In genomic region chr4:66403116-66403707, GRCm38 (mm10) we compare ENCODE assay signal across 9 mouse cellular contexts. TPM values are rescaled to one million over a fixed set of nuclear protein-coding genes. Genes with fewer than 3 reads are reported as not detected.
DNase-seq lines count a peak whose midpoint lies in the region; ATAC-seq lines count a peak whose summit lies in the region.
"Had no signal": no experiment of that assay in that cellular context is flagged by ENCODE, and none has a peak within 500 bp of the region (broad histone marks: within the 10 kb centered on the region; RNA-seq: fewer than 3 reads in every experiment).

No protein-coding gene starts in this region.

- ATAC-seq in liver, embryonic 12.5 days: no peak
- ATAC-seq in inflammation-experienced regulatory T-cells, adult 6 months: no peak

- 2% methylated on average over 22 of the region's 22 CpGs for WGBS in liver, embryonic 12.5 days (ENCODE audit: insufficient replicate concordance)

- H3K27ac ChIP-seq in liver, embryonic 12.5 days: no peak overlapping the region

- H3K27me3 ChIP-seq in liver, embryonic 12.5 days (replicated peaks): peaks cover 45% of the 10 kb centered on the region

- H3K36me3 ChIP-seq in liver, embryonic 12.5 days: no peaks in the 10 kb centered on the region

- H3K4me1 ChIP-seq in liver, embryonic 12.5 days: no peaks in the 10 kb centered on the region

- H3K4me2 ChIP-seq in liver, embryonic 12.5 days: peak overlapping the region; percentile 70

- H3K9me3 ChIP-seq in liver, embryonic 12.5 days (replicated peaks): no peaks in the 10 kb centered on the region

- H3K9ac ChIP-seq in liver, embryonic 12.5 days: no peak overlapping the region

- peak; percentile 8 for DNase-seq in adrenal gland, postnatal 14 days
- DNase-seq in adrenal gland, postnatal 25 days: no peak
- DNase-seq in testis, postnatal 10 days (ENCODE audit: low spot score): peak; percentile 42
- DNase-seq in testis, postnatal 14 days (ENCODE audit: low spot score): no peak
- DNase-seq in thymus, postnatal 14 days: no peak
- DNase-seq in adrenal gland, postnatal 10 days: no peak

- peak overlapping the region; percentile 53 for H3K4me3 ChIP-seq in liver, embryonic 12.5 days

RNA-seq across cellular contexts. Expression of gene Astn2, which starts 1.2 kb away (rescaled TPM):
- total RNA-seq in adrenal gland, postnatal 14 days (2021): 2.2 and 3.4 TPM in 2 replicates
- 1.1 and 1.2 TPM in 2 replicates for total RNA-seq in adrenal gland, postnatal 25 days (2021)
- 0.12 and 0.13 TPM in 2 replicates for polyA plus RNA-seq in liver, embryonic 12.5 days (2016; fragmentation: Nextera tagmentation; extraction: Ambion mirVana)
- not detected for polyA plus RNA-seq in inflammation-experienced regulatory T-cells, adult 6 months (2017; shearing (Covaris generic))
- 1 to 10 TPM; 2.7 to 3.2 TPM for total RNA-seq in adrenal gland, postnatal 10 days (2021)
- total RNA-seq: common myeloid progenitor, adult 5-6 weeks had no signal

Comparison
In these comparisons a context has a peak if more than half of its experiments do, and no peak if none do; other contexts are left out.
1. DNase-seq: peak in adrenal gland, postnatal 14 days (single experiment) and testis, postnatal 10 days (single experiment); none in adrenal gland, postnatal 25 days (single experiment), testis, postnatal 14 days (single experiment), thymus, postnatal 14 days (single experiment) and adrenal gland, postnatal 10 days (single experiment).